Mouse (Mus musculus) myocyte (in vitro differentiated cells): Measurements from ENCODE around the gene Iscu. TPM values are rescaled to one million over a fixed set of nuclear protein-coding genes. Genes with fewer than 3 reads are reported as not detected.

Source experiments
- H3K27me3 ChIP-seq: one replicate; pipeline ENCODE4 v1.6.1; 2011; ENCODE audit not compliant: control insufficient read depth, insufficient read depth, insufficient read length
- H3K36me3 ChIP-seq: one replicate; pipeline ENCODE4 v1.6.1; 2011; ENCODE audit not compliant: control insufficient read depth, insufficient read depth
- H3K4me2 ChIP-seq: one replicate; pipeline ENCODE4 v1.6.1; 2011; ENCODE audit warnings: low read depth, control low read depth
- H3K4me3 ChIP-seq: one replicate; pipeline ENCODE4 v1.5.1; 2011; ENCODE audit warnings: mild to moderate bottlenecking, control low read depth, moderate library complexity
- H3K79me2 ChIP-seq: one replicate; pipeline ENCODE4 v1.6.1; 2011; ENCODE audit not compliant: control insufficient read depth, insufficient read depth
- H3ac ChIP-seq: one replicate; pipeline ENCODE4 v1.6.1; 2011; ENCODE audit not compliant: control insufficient read depth, insufficient read length
- CEBPB ChIP-seq: IDR thresholded peaks from 2 replicates; pipeline ENCODE4 v1.6.1; 2011; ENCODE audit warnings: mild to moderate bottlenecking, moderate library complexity; ENCODE audit not compliant: poor library complexity, insufficient read depth, severe bottlenecking
- E2F4 ChIP-seq: IDR thresholded peaks from one replicate; pipeline ENCODE4 v1.6.1; 2011; ENCODE audit warnings: mild to moderate bottlenecking, control low read depth, moderate library complexity; ENCODE audit not compliant: insufficient read depth
- MAX ChIP-seq: IDR thresholded peaks from one replicate; pipeline ENCODE4 v1.6.1; 2011; ENCODE audit warnings: low read depth, mild to moderate bottlenecking, control low read depth
- MYOD1 ChIP-seq, 3 experiments: IDR thresholded peaks; one replicate each; pipeline ENCODE4 v1.6.1; 2011; ENCODE audit warnings: control low read depth in 2 of 3, low read depth in 2 of 3, mild to moderate bottlenecking in 2 of 3, moderate library complexity in 1 of 3; ENCODE audit not compliant: insufficient read length in 2 of 3, control insufficient read depth in 1 of 3
- MYOG ChIP-seq, 3 experiments: IDR thresholded peaks; one replicate each; pipeline ENCODE4 v1.6.1; 2011; ENCODE audit warnings: control low read depth in 2 of 3, low read depth in 2 of 3, mild to moderate bottlenecking in 2 of 3; ENCODE audit not compliant: insufficient read length in 2 of 3, control insufficient read depth in 1 of 3, insufficient read depth in 1 of 3
- POLR2A ChIP-seq: IDR thresholded peaks from one replicate; pipeline ENCODE4 v1.6.1; 2011; ENCODE audit warnings: low read depth, mild to moderate bottlenecking, control low read depth, moderate library complexity; ENCODE audit not compliant: insufficient read length
- POLR2AphosphoS2 ChIP-seq: IDR thresholded peaks from one replicate; pipeline ENCODE4 v1.6.1; 2011; ENCODE audit warnings: low read depth, control low read depth; ENCODE audit not compliant: insufficient read length
- REST ChIP-seq: IDR thresholded peaks from one replicate; pipeline ENCODE4 v1.6.1; 2011; ENCODE audit warnings: mild to moderate bottlenecking, control low read depth, moderate library complexity; ENCODE audit not compliant: insufficient read depth, insufficient read length
- SRF ChIP-seq: IDR thresholded peaks from one replicate; pipeline ENCODE4 v1.6.1; 2011; ENCODE audit warnings: low read depth; ENCODE audit not compliant: control insufficient read depth, insufficient read length
- TCF12 ChIP-seq: IDR thresholded peaks from one replicate; pipeline ENCODE4 v1.6.1; 2011; ENCODE audit warnings: mild to moderate bottlenecking, control low read depth; ENCODE audit not compliant: poor library complexity, insufficient read depth, severe bottlenecking
- TCF3 ChIP-seq: IDR thresholded peaks from one replicate; pipeline ENCODE4 v1.6.1; 2011; ENCODE audit warnings: low read depth, control low read depth; ENCODE audit not compliant: insufficient read length
- USF1 ChIP-seq: IDR thresholded peaks from one replicate; pipeline ENCODE4 v1.6.1; 2011; ENCODE audit warnings: low read depth, mild to moderate bottlenecking, control low read depth, moderate library complexity
- polyA plus RNA-seq: library from polyadenylated mRNA; unstranded; fragments of >200 nt; fragmentation: generic; extraction: Trizol; gene quantifications from one replicate; pipeline ENCODE4 v1.2.1, GENCODE M21; 2012; ENCODE audit warnings: missing spikeins

Iscu gene
- polyA plus RNA-seq, 1 experiment, result 163 TPM

GRCm38 (mm10) chr5:113726618-113727017 is 45.9 kb upstream of the Iscu start:
- TF ChIP-seq TCF12 (no peak), SRF (no peak), MYOG (IDR thresholded peaks at IDR 0.05; ENCODE audit: control insufficient read depth in 1 of 3, insufficient read depth in 1 of 3, insufficient read length in 2 of 3, low read depth in 2 of 3) (no peak), E2F4 (no peak), USF1 (no peak), POLR2A (no peak), REST (no peak), CEBPB (no peak), MAX (no peak), POLR2AphosphoS2 (no peak), TCF3 (no peak)

GRCm38 (mm10) chr5:113727238-113727637 is 45.3 kb upstream of the Iscu start:
- TF ChIP-seq CEBPB (no peak), MAX (no peak), REST (no peak), USF1 (no peak), POLR2AphosphoS2 (no peak), MYOG (IDR thresholded peaks at IDR 0.05; ENCODE audit: control insufficient read depth in 1 of 3, insufficient read depth in 1 of 3, insufficient read length in 2 of 3, low read depth in 2 of 3) (no peak), SRF (no peak)
- H3K36me3 ChIP-seq, result no peaks in the 10 kb centered on the region
- H3K4me2 ChIP-seq, result no peak overlapping the region
- no peak overlapping the region for H3K4me3 ChIP-seq
- peaks cover 51% of the 10 kb centered on the region for H3K27me3 ChIP-seq
- no peaks in the 10 kb centered on the region for H3K79me2 ChIP-seq
- H3ac ChIP-seq, result no peak overlapping the region

More at GRCm38 (mm10) chr5:113726618-113727017, 45.9 kb upstream of the Iscu start:
- Histone ChIP-seq H3K79me2 (no peaks in the 10 kb centered on the region), H3ac (no peak overlapping the region), H3K4me3 (no peak overlapping the region), H3K27me3 (peaks cover 51% of the 10 kb centered on the region), H3K36me3 (no peaks in the 10 kb centered on the region), H3K4me2 (no peak overlapping the region)

GRCm38 (mm10) chr5:113728011-113728410 is 44.5 kb upstream of the Iscu start:
- no peaks in the 10 kb centered on the region for H3K36me3 ChIP-seq
- H3K4me3 ChIP-seq, result no peak overlapping the region
- H3ac ChIP-seq, result no peak overlapping the region
- H3K79me2 ChIP-seq, result no peaks in the 10 kb centered on the region
- H3K4me2 ChIP-seq, result no peak overlapping the region
- H3K27me3 ChIP-seq, result peaks cover 51% of the 10 kb centered on the region
- no peak for TF ChIP-seq E2F4
- TF ChIP-seq REST, result no peak
- no peak for TF ChIP-seq MAX
- TF ChIP-seq MYOG (IDR thresholded peaks at IDR 0.05; ENCODE audit: control insufficient read depth in 1 of 3, insufficient read depth in 1 of 3, insufficient read length in 2 of 3, low read depth in 2 of 3), result no peak
- no peak for TF ChIP-seq POLR2AphosphoS2
- TF ChIP-seq POLR2A, result no peak
- no peak for TF ChIP-seq USF1
- TF ChIP-seq TCF3, result no peak
- no peak for TF ChIP-seq MYOD1 (IDR thresholded peaks at IDR 0.05; ENCODE audit: control insufficient read depth in 1 of 3, insufficient read length in 2 of 3, low read depth in 2 of 3)

GRCm38 (mm10) chr5:113728691-113729090 is 43.9 kb upstream of the Iscu start:
- Histone ChIP-seq H3K79me2 (no peaks in the 10 kb centered on the region), H3K4me3 (no peak overlapping the region), H3ac (no peak overlapping the region), H3K4me2 (no peak overlapping the region), H3K36me3 (no peaks in the 10 kb centered on the region), H3K27me3 (peaks cover 51% of the 10 kb centered on the region)
- TF ChIP-seq TCF3 (no peak), MYOG (IDR thresholded peaks at IDR 0.05; ENCODE audit: control insufficient read depth in 1 of 3, insufficient read depth in 1 of 3, insufficient read length in 2 of 3, low read depth in 2 of 3) (no peak), TCF12 (no peak), CEBPB (no peak), REST (no peak), E2F4 (no peak), MYOD1 (IDR thresholded peaks at IDR 0.05; ENCODE audit: control insufficient read depth in 1 of 3, insufficient read length in 2 of 3, low read depth in 2 of 3) (no peak), USF1 (no peak), POLR2A (no peak), SRF (no peak), POLR2AphosphoS2 (no peak), MAX (no peak)

- Histone ChIP-seq H3K36me3 (no peaks in the 10 kb centered on the region), H3K79me2 (no peaks in the 10 kb centered on the region), H3K4me3 (no peak overlapping the region), H3K27me3 (peaks cover 46% of the 10 kb centered on the region), H3ac (no peak overlapping the region), H3K4me2 (no peak overlapping the region)
- TF ChIP-seq POLR2AphosphoS2 (no peak), POLR2A (no peak), MYOD1 (IDR thresholded peaks at IDR 0.05; ENCODE audit: control insufficient read depth in 1 of 3, insufficient read length in 2 of 3, low read depth in 2 of 3) (no peak), TCF12 (no peak), E2F4 (no peak), CEBPB (no peak), REST (no peak), USF1 (no peak), MYOG (IDR thresholded peaks at IDR 0.05; ENCODE audit: control insufficient read depth in 1 of 3, insufficient read depth in 1 of 3, insufficient read length in 2 of 3, low read depth in 2 of 3) (no peak)
Measured at GRCm38 (mm10) chr5:113730641-113731121, 41.9 kb upstream of the Iscu start.
